Mouse (Mus musculus): Measurements from ENCODE around the gene Arid1a. TPM values are rescaled to one million over a fixed set of nuclear protein-coding genes. Genes with fewer than 3 reads are reported as not detected.
A peak's percentile ranks its signal among the peaks of the same experiment; 100 is the strongest.

Gene Arid1a
- polyA plus RNA-seq, 1 experiment from 2014 or later, result 10.4 TPM

DNA sequence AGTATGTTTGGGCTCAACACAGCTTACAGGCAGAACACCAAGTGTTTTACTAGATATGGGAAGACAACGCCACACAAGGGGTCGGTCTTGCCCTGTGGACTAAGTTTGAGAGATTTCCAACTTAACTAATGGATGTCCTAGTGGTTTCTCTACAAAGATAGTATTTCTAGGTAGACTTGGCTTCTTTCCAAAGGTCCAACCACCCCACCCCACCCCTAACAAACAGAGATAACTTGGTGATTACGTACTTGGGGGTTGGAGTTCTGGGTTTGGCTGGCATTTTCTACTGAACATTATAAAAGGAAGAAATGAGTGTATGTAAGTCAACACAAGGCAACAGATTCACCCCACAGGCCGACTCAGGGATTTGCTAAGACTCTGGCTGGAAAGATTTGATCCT, 51.5 kb downstream of the Arid1a start:
- Histone ChIP-seq H3K27ac (ENCODE audit: low read depth, low read length) (no peak overlapping the region), H3K9me3 (ENCODE audit: control insufficient read depth) (no peaks in the 10 kb centered on the region), H3K27me3 (replicated peaks; ENCODE audit: control insufficient read depth, insufficient read depth, low read length) (no peaks in the 10 kb centered on the region), H3K4me2 (replicated peaks; ENCODE audit: low read depth) (no peak overlapping the region), H3K36me3 (ENCODE audit: control insufficient read depth, insufficient read depth) (peaks cover 50% of the 10 kb centered on the region), H3K9ac (ENCODE audit: low read depth, low read length) (no peak overlapping the region), H3K4me1 (replicated peaks; ENCODE audit: control insufficient read depth, insufficient read depth, low read length) (peaks cover 14% of the 10 kb centered on the region; the same call in 1 of the 2 replicates), H3K4me3 (ENCODE audit: low read depth, low read length) (no peak overlapping the region)
- 46% methylated on average over 4 of the region's 4 CpGs for WGBS
- no peak for TF ChIP-seq CTCF (IDR thresholded peaks at IDR 0.05; ENCODE audit: low read depth)
- ATAC-seq, result no peak

DNA sequence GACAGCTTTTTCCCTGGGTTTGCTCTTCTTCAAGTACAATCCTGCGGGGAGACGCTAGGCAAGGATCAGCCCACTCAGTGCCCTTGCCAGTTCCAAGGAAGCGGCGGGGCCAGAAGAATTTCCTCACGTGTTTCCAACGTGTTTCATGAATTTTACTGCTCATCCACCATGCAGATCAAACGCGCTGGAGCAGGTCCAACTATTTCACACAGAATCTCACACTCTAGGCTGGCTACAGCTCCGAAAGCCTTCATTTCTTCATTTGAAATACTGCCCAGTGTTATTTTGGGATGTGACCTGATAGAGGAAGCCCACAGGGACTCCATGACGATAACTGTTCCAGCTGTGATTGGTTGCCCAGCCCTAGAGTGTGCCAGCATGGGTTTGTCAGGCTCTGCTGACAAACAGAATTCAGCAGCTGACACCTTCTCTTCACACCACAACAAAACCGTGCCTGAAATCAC, 55.6 kb downstream of the Arid1a start:
- H3K9me3 ChIP-seq (ENCODE audit: control insufficient read depth), result no peaks in the 10 kb centered on the region
- ATAC-seq, result no peak
- 81% methylated on average over 11 of the region's 11 CpGs for WGBS
- H3K27me3 ChIP-seq (replicated peaks; ENCODE audit: control insufficient read depth, insufficient read depth, low read length), result no peaks in the 10 kb centered on the region
- H3K4me3 ChIP-seq (ENCODE audit: low read depth, low read length), result no peak overlapping the region
- H3K4me2 ChIP-seq (replicated peaks; ENCODE audit: low read depth), result no peak overlapping the region
- no peaks in the 10 kb centered on the region for H3K4me1 ChIP-seq (replicated peaks; ENCODE audit: control insufficient read depth, insufficient read depth, low read length)
- H3K27ac ChIP-seq (ENCODE audit: low read depth, low read length), result no peak overlapping the region
- peaks cover 36% of the 10 kb centered on the region for H3K36me3 ChIP-seq (ENCODE audit: control insufficient read depth, insufficient read depth)
- no peak overlapping the region for H3K9ac ChIP-seq (ENCODE audit: low read depth, low read length)
- no peak for TF ChIP-seq CTCF (IDR thresholded peaks at IDR 0.05; ENCODE audit: low read depth)

DNA sequence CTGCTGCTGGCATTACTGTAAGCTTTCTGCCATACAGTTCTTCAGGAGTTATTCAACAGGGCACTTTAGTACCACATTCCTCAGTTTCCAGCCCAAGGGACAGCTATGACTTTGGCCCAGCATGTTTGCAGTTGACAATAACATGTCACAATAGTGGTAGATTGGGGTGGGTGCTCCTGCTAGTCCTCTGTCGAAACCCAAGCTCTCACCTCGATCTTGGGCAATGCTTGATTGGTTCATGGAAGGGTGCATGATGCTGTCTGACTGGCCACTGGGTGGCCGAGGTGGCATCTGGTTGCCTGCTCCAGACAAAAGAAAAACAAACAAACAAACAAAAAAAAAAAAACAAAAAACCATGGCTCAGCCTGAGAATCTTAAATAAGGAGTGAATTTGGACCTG, 61.2 kb downstream of the Arid1a start:
- H3K27me3 ChIP-seq (replicated peaks; ENCODE audit: control insufficient read depth, insufficient read depth, low read length), result no peaks in the 10 kb centered on the region
- no peak for TF ChIP-seq CTCF (IDR thresholded peaks at IDR 0.05; ENCODE audit: low read depth)
- no peaks in the 10 kb centered on the region for H3K4me1 ChIP-seq (replicated peaks; ENCODE audit: control insufficient read depth, insufficient read depth, low read length)
- no peak overlapping the region for H3K4me3 ChIP-seq (ENCODE audit: low read depth, low read length)
- H3K36me3 ChIP-seq (ENCODE audit: control insufficient read depth, insufficient read depth), result peaks cover 53% of the 10 kb centered on the region
- no peak overlapping the region for H3K9ac ChIP-seq (ENCODE audit: low read depth, low read length)
- no peaks in the 10 kb centered on the region for H3K9me3 ChIP-seq (ENCODE audit: control insufficient read depth)
- no peak for ATAC-seq
- H3K27ac ChIP-seq (ENCODE audit: low read depth, low read length), result no peak overlapping the region
- H3K4me2 ChIP-seq (replicated peaks; ENCODE audit: low read depth), result no peak overlapping the region
- 73% methylated on average over 3 of the region's 3 CpGs for WGBS

DNA sequence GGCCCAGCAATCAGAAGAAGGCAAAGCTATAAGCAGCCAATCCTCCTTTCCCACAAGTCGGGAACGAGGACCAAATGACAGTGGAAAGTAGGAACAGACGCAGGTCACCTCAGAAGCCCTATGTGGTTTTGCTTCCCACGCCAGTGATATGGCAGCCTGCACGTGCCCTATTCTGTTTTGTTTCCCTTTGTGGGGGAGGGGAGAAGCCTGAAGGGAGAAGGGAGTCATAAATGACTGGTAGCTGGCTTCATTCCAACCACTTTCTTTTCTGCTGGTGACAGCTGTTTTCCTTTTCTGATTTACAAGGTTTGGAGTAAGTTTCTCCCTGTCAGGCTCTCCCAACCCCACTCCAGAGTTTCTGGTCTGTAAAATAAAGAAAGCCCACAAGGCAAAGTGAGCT, 66.3 kb downstream of the Arid1a start:
- Histone ChIP-seq H3K4me2 (replicated peaks; ENCODE audit: low read depth) (no peak overlapping the region), H3K27me3 (replicated peaks; ENCODE audit: control insufficient read depth, insufficient read depth, low read length) (no peaks in the 10 kb centered on the region), H3K4me3 (ENCODE audit: low read depth, low read length) (no peak overlapping the region), H3K9me3 (ENCODE audit: control insufficient read depth) (no peaks in the 10 kb centered on the region), H3K36me3 (ENCODE audit: control insufficient read depth, insufficient read depth) (peaks cover 94% of the 10 kb centered on the region), H3K9ac (ENCODE audit: low read depth, low read length) (no peak overlapping the region), H3K27ac (ENCODE audit: low read depth, low read length) (peak overlapping the region; percentile 50; the same call in 1 of the 2 replicates), H3K4me1 (replicated peaks; ENCODE audit: control insufficient read depth, insufficient read depth, low read length) (peaks cover 7% of the 10 kb centered on the region; the same call in 1 of the 2 replicates)
- TF ChIP-seq CTCF (IDR thresholded peaks at IDR 0.05; ENCODE audit: low read depth), result no peak
- ATAC-seq, result peak; percentile 20; the same call in 1 of the 2 replicates
- 11% methylated on average over 5 of the region's 5 CpGs for WGBS

DNA sequence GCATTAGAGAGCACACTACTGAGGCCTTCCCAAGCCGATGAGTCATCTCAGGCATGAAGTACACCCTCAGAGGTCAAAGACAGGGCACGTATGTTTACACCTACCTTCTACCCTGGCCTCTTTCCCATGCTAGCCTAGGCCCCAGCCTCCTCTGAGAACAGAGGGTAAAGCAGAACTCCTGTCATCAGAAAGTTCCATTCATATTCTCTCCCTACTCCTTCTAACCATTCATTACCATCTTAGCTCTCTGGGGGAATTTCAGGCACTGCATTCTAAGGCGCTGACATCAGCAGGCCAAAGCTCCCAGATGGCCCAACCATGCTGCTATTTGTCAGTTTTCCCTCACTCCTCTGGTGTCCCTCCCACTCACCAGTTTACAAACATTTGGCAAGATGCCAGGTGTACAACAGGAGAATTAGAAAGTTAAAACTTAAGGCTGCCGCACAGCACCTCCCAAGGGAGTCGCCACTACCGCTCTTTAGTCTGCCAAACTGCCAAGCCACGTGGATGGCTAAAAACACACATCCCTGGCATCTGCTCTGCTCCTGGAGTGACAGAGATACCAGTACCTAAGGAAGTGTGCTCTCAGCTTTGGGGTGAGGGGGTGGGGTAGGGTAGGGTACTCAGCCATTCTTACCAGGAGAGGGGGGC, 68.0 kb downstream of the Arid1a start:
- H3K9me3 ChIP-seq (ENCODE audit: control insufficient read depth), result no peaks in the 10 kb centered on the region
- peaks cover 7% of the 10 kb centered on the region; the same call in 1 of the 2 replicates for H3K4me1 ChIP-seq (replicated peaks; ENCODE audit: control insufficient read depth, insufficient read depth, low read length)
- no peak for TF ChIP-seq CTCF (IDR thresholded peaks at IDR 0.05; ENCODE audit: low read depth)
- H3K36me3 ChIP-seq (ENCODE audit: control insufficient read depth, insufficient read depth), result peaks cover 94% of the 10 kb centered on the region
- 36% methylated on average over 7 of the region's 7 CpGs for WGBS
- peak; percentile 65 for ATAC-seq
- H3K9ac ChIP-seq (ENCODE audit: low read depth, low read length), result no peak overlapping the region
- no peaks in the 10 kb centered on the region for H3K27me3 ChIP-seq (replicated peaks; ENCODE audit: control insufficient read depth, insufficient read depth, low read length)
- H3K4me3 ChIP-seq (ENCODE audit: low read depth, low read length), result no peak overlapping the region
- H3K4me2 ChIP-seq (replicated peaks; ENCODE audit: low read depth), result no peak overlapping the region
- H3K27ac ChIP-seq (ENCODE audit: low read depth, low read length), result peak overlapping the region; percentile 50; the same call in 1 of the 2 replicates

DNA sequence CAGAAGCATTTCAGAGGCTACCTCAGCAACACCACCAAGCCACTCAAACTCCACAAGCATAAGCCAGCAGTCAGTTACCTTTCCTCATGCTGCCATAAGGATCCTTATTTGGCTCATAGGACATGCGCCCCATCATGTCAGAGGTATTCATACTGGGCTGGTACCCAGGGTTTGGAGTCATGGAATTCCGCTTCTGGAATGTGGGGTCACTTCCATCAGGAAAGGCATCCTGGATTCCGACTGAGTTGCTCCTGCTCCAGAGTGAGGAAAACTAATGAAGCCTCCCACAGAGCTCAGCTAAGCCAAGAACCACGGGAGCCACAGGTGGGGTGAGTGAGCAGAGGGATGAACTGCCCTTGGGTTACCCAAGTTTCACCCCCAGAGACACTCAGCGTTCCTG, 69.4 kb downstream of the Arid1a start:
- WGBS, result 89% methylated on average over 5 of the region's 5 CpGs
- Histone ChIP-seq H3K27me3 (replicated peaks; ENCODE audit: control insufficient read depth, insufficient read depth, low read length) (no peaks in the 10 kb centered on the region), H3K27ac (ENCODE audit: low read depth, low read length) (no peak overlapping the region), H3K9me3 (ENCODE audit: control insufficient read depth) (no peaks in the 10 kb centered on the region), H3K36me3 (ENCODE audit: control insufficient read depth, insufficient read depth) (peaks cover 92% of the 10 kb centered on the region), H3K4me3 (ENCODE audit: low read depth, low read length) (no peak overlapping the region), H3K4me1 (replicated peaks; ENCODE audit: control insufficient read depth, insufficient read depth, low read length) (peaks cover 7% of the 10 kb centered on the region; the same call in 1 of the 2 replicates), H3K9ac (ENCODE audit: low read depth, low read length) (no peak overlapping the region), H3K4me2 (replicated peaks; ENCODE audit: low read depth) (no peak overlapping the region)
- no peak for ATAC-seq
- TF ChIP-seq CTCF (IDR thresholded peaks at IDR 0.05; ENCODE audit: low read depth), result no peak
